Mouse (Mus musculus): ENCODE results near the gene Adamts15. TPM values are rescaled to one million over a fixed set of nuclear protein-coding genes. Genes with fewer than 3 reads are reported as not detected.

The Adamts15 gene
- polyA plus RNA-seq, 1 experiment from 2014 or later, result 6.4 TPM

DNA sequence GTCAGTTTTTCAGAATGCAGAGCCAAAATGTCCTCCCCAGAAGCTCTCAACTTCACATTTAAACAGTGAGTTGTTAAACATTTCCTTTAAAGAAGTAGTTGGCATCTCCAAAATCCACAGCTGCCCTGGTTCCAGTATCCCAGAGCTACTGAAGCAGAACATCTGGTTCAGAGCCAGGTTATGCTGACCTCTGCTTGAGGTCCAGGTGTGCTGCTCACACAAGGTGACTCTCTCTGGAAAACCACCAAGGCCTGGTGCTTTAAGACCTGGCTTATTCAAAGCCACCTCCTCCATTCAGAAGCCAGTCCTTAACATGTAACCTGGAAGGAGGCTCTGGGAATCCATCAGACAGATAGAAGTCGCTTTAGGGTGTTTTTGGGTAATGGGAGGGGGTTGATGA, 23.0 kb upstream of the Adamts15 start:
- Histone ChIP-seq H3K9me3 (no peaks in the 10 kb centered on the region), H3K27me3 (ENCODE audit: insufficient read depth, poor library complexity, severe bottlenecking) (peaks cover 75% of the 10 kb centered on the region), H3K27ac (no peak overlapping the region), H3K4me1 (peaks cover 18% of the 10 kb centered on the region), H3K4me3 (no peak overlapping the region), H3K36me3 (no peaks in the 10 kb centered on the region)
- no peak for DNase-seq (ENCODE audit: low spot score)
- 57% methylated on average over 1 of the region's 1 CpGs for WGBS

- WGBS, result 30% methylated on average over 1 of the region's 1 CpGs
Observed at GRCm38 (mm10) chr9:30944234-30944633, 22.0 kb upstream of the Adamts15 start.

GRCm38 (mm10) chr9:30943341-30943740, 21.1 kb upstream of the Adamts15 start:
- Histone ChIP-seq H3K4me1 (peaks cover 18% of the 10 kb centered on the region), H3K27me3 (ENCODE audit: insufficient read depth, poor library complexity, severe bottlenecking) (peaks cover 75% of the 10 kb centered on the region), H3K9me3 (no peaks in the 10 kb centered on the region), H3K36me3 (no peaks in the 10 kb centered on the region), H3K27ac (0 out of 2 replicates have a peak overlapping the region, but pooled peaks have one; percentile 48), H3K4me3 (peak overlapping the region; percentile 71)
- DNase-seq (ENCODE audit: low spot score), result no peak
- 1% methylated on average over 14 of the region's 14 CpGs for WGBS

More at GRCm38 (mm10) chr9:30944234-30944633, 22.0 kb upstream of the Adamts15 start:
- no peaks in the 10 kb centered on the region for H3K9me3 ChIP-seq
- H3K36me3 ChIP-seq, result no peaks in the 10 kb centered on the region
- H3K27ac ChIP-seq, result no peak overlapping the region
- DNase-seq (ENCODE audit: low spot score), result no peak
- peaks cover 18% of the 10 kb centered on the region for H3K4me1 ChIP-seq
- no peak overlapping the region for H3K4me3 ChIP-seq
- peaks cover 75% of the 10 kb centered on the region for H3K27me3 ChIP-seq (ENCODE audit: insufficient read depth, poor library complexity, severe bottlenecking)

- Histone ChIP-seq H3K27ac (peak within 1 kb of the TSS; percentile 48; the same call in 1 of the 2 replicates), H3K4me3 (peak within 1 kb of the TSS; percentile 71), H3K9me3 (no peaks in the 10 kb centered on the region), H3K36me3 (no peaks in the 10 kb centered on the region), H3K27me3 (ENCODE audit: insufficient read depth, poor library complexity, severe bottlenecking) (peaks cover 75% of the 10 kb centered on the region), H3K4me1 (peaks cover 18% of the 10 kb centered on the region)
- no peak for DNase-seq (ENCODE audit: low spot score)
- under 1% methylated on average over 95 of the region's 96 CpGs for WGBS
Observed at GRCm38 (mm10) chr9:30942512-30943313, 20.5 kb upstream of the Adamts15 start, which contains the start of gene Adamts8. TSS of gene Adamts8 (plus strand) at chr9:30942562.

DNA sequence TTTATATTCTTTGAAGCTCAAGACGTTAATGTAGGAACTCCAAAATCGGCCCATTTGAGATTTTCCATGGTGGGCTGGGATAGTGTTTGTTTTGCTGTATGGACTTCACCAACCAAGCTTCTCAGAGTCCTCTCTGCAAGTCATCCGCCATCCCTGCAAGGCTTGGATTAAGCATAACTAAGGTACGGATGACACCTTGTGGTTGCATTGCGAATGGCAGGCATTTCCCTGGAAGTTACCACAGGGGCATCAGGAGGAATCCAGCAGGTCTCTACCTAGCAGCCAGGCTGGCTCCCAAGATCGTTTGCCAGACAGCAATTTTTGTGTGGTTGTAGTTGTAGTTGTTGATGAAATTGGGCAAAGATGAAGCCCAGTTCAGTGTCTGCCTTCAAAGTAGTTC, 18.1 kb upstream of the Adamts15 start:
- no peaks in the 10 kb centered on the region for H3K36me3 ChIP-seq
- peaks cover 55% of the 10 kb centered on the region for H3K27me3 ChIP-seq (ENCODE audit: insufficient read depth, poor library complexity, severe bottlenecking)
- no peak overlapping the region for H3K4me3 ChIP-seq
- H3K4me1 ChIP-seq, result peaks cover 18% of the 10 kb centered on the region
- H3K27ac ChIP-seq, result no peak overlapping the region
- no peaks in the 10 kb centered on the region for H3K9me3 ChIP-seq
- 7% methylated on average over 6 of the region's 6 CpGs for WGBS
- peak; percentile 91 for DNase-seq (ENCODE audit: low spot score)

GRCm38 (mm10) chr9:30936674-30937438, 14.6 kb upstream of the Adamts15 start:
- 31% methylated on average over 9 of the region's 9 CpGs for WGBS
- peaks cover 35% of the 10 kb centered on the region for H3K27me3 ChIP-seq (ENCODE audit: insufficient read depth, poor library complexity, severe bottlenecking)
- no peaks in the 10 kb centered on the region for H3K4me1 ChIP-seq
- no peaks in the 10 kb centered on the region for H3K9me3 ChIP-seq
- 0 out of 2 replicates have a peak overlapping the region, but pooled peaks have one; percentile 22 for H3K4me3 ChIP-seq
- H3K36me3 ChIP-seq, result no peaks in the 10 kb centered on the region
- no peak overlapping the region for H3K27ac ChIP-seq
- no peak for DNase-seq (ENCODE audit: low spot score)

DNA sequence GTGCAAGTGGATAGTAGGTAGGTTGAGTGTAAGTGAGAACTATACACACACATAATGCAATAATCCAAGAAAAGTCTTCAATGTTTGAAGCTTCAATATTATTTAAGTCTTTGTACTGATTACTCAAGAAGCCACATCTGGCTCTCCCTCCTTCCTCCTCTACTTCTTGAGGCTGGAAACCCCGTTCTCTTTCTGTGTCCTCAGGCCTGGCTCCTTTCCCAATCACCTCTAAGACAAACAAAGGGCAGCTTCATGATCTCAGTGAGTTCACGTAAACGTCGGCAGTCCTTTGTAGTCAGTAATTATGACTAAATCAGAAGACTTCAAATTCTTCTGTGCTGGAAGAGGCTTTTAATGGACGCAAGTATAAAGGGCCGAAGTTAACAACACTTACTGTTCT, 12.6 kb upstream of the Adamts15 start:
- no peak overlapping the region for H3K4me3 ChIP-seq
- no peak for DNase-seq (ENCODE audit: low spot score)
- no peaks in the 10 kb centered on the region for H3K9me3 ChIP-seq
- H3K36me3 ChIP-seq, result no peaks in the 10 kb centered on the region
- peaks cover 20% of the 10 kb centered on the region for H3K27me3 ChIP-seq (ENCODE audit: insufficient read depth, poor library complexity, severe bottlenecking)
- WGBS, result 67% methylated on average over 6 of the region's 6 CpGs
- H3K4me1 ChIP-seq, result no peaks in the 10 kb centered on the region
- H3K27ac ChIP-seq, result no peak overlapping the region

DNA sequence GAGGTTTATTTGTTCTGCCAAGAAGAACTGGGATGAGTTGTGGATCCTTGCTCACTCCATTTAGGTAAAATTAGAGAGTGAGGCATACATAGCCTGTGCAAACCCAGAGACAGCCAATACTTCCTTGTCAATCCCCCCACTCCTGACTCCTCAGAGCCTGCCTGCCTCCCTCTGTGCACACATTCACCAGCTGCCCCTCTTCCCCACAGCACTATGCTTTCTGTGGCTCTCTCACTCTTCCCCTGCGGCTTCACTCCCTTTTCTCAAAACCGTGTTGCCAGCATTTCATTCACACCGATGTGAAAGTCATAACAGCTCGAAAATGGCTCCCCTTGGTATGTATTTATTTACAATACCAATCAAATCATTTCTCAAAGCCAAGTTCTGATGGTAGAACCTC, 10.1 kb upstream of the Adamts15 start:
- Histone ChIP-seq H3K27me3 (ENCODE audit: insufficient read depth, poor library complexity, severe bottlenecking) (peaks cover 15% of the 10 kb centered on the region; the same call in 1 of the 2 replicates), H3K36me3 (no peaks in the 10 kb centered on the region), H3K9me3 (no peaks in the 10 kb centered on the region), H3K4me1 (no peaks in the 10 kb centered on the region), H3K4me3 (no peak overlapping the region), H3K27ac (no peak overlapping the region)
- WGBS, result 76% methylated on average over 4 of the region's 4 CpGs
- no peak for DNase-seq (ENCODE audit: low spot score)

GRCm38 (mm10) chr9:30928759-30929158, 6.5 kb upstream of the Adamts15 start:
- WGBS, result 85% methylated on average over 2 of the region's 2 CpGs
- H3K36me3 ChIP-seq, result no peaks in the 10 kb centered on the region
- no peaks in the 10 kb centered on the region for H3K9me3 ChIP-seq
- peaks cover 12% of the 10 kb centered on the region; the same call in 1 of the 2 replicates for H3K27me3 ChIP-seq (ENCODE audit: insufficient read depth, poor library complexity, severe bottlenecking)
- H3K4me1 ChIP-seq, result no peaks in the 10 kb centered on the region
- H3K4me3 ChIP-seq, result no peak overlapping the region
- no peak overlapping the region for H3K27ac ChIP-seq
- no peak for DNase-seq (ENCODE audit: low spot score)

DNA sequence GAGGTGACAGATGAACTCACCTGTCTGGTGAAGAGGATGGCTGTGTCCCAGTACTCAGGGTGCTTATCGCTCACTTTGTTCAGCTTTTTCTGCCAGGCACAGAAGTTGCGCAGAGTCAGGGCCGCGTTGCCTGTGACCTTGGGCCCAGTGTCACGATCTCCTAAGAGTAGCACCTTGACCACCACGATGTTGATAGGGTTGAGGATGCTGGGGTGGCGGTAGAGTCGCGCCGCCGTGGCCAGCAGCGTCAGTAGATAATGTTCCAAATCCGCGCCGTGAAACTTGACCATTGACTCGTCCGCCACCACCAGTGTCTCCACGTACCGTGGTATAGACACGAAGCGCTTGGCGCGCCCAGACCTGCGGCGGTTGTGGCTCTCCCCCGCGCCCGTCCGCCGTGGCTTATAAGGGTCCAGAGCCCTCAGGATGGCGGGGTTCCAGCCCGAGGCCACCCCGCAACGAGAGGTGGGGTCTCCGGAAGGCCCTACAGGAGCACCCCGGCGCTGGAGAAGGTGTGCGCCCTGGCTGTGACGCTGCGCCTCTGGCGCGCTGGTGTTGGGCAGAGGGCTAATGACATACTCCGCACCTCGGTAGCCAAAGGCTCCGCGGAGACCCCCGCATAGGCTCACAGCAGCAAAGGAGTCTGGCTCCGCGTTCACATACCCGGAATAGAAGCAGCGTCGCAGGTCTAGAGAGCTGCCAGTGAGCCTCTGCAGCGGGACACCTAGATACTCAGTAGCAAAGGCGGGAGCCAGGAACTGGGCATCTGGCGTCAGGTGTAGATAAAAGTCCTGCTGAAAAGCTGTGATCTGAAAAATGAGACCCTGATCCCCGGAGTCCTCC, 770 bp downstream of the Adamts15 start:
- H3K4me1 ChIP-seq, result peaks cover 32% of the 10 kb centered on the region
- H3K27ac ChIP-seq, result peak overlapping the region; percentile 83
- no peaks in the 10 kb centered on the region for H3K9me3 ChIP-seq
- 2% methylated on average over 56 of the region's 56 CpGs for WGBS
- H3K36me3 ChIP-seq, result no peaks in the 10 kb centered on the region
- H3K4me3 ChIP-seq, result peak overlapping the region; percentile 73
- peaks cover 27% of the 10 kb centered on the region for H3K27me3 ChIP-seq (ENCODE audit: insufficient read depth, poor library complexity, severe bottlenecking)
- no peak for DNase-seq (ENCODE audit: low spot score)

- no peak overlapping the region for H3K27ac ChIP-seq
- no peaks in the 10 kb centered on the region for H3K9me3 ChIP-seq
- peaks cover 27% of the 10 kb centered on the region for H3K27me3 ChIP-seq (ENCODE audit: insufficient read depth, poor library complexity, severe bottlenecking)
- peak overlapping the region; percentile 73 for H3K4me3 ChIP-seq
- H3K36me3 ChIP-seq, result no peaks in the 10 kb centered on the region
- peaks cover 39% of the 10 kb centered on the region for H3K4me1 ChIP-seq
- WGBS, result 14% methylated on average over 6 of the region's 6 CpGs
- peak; percentile 80 for DNase-seq (ENCODE audit: low spot score)
Observed at GRCm38 (mm10) chr9:30920736-30921135, 1.5 kb downstream of the Adamts15 start.

GRCm38 (mm10) chr9:30919686-30920085, 2.6 kb downstream of the Adamts15 start:
- WGBS, result 86% methylated on average over 9 of the region's 9 CpGs
- no peak overlapping the region for H3K4me3 ChIP-seq

More at GRCm38 (mm10) chr9:30919686-30920085, 2.6 kb downstream of the Adamts15 start:
- Histone ChIP-seq H3K4me1 (peaks cover 44% of the 10 kb centered on the region), H3K27ac (no peak overlapping the region), H3K36me3 (no peaks in the 10 kb centered on the region), H3K27me3 (ENCODE audit: insufficient read depth, poor library complexity, severe bottlenecking) (peaks cover 29% of the 10 kb centered on the region), H3K9me3 (no peaks in the 10 kb centered on the region)
- DNase-seq (ENCODE audit: low spot score), result no peak

All from heart, embryonic 10.5 days (tissue).